Mouse (Mus musculus) MEL (cell line): ENCODE measurements around the gene Brms1. TPM values are rescaled to one million over a fixed set of nuclear protein-coding genes. Genes with fewer than 3 reads are reported as not detected.

Experiments
- DNase-seq: peaks from one replicate; pipeline ENCODE4 v3.0.0; 2011; ENCODE audit warnings: low read depth, low spot score
- H3K27ac ChIP-seq: 2 replicates; pipeline ENCODE4 v1.5.1; 2012; ENCODE audit warnings: low read depth, mild to moderate bottlenecking, control low read depth, low read length, moderate library complexity; ENCODE audit not compliant: control insufficient read depth
- H3K27me3 ChIP-seq, 2 experiments: fragments of 150-350 bp in 1 of 2; sonication (generic) in 1 of 2; 2 replicates each; pipeline ENCODE4 v1.6.1; 2012; ENCODE audit warnings: low read length in 2 of 2, mild to moderate bottlenecking in 2 of 2, improper control_type of control experiment in 1 of 2, moderate library complexity in 1 of 2; ENCODE audit not compliant: insufficient read depth in 2 of 2, control insufficient read depth in 1 of 2
- H3K36me3 ChIP-seq, 2 experiments: 2 replicates each; pipeline ENCODE4 v1.6.1; 2012 to 2014; ENCODE audit warnings: low read length in 2 of 2, improper control_type of control experiment in 1 of 2, inconsistent platforms in 1 of 2, mild to moderate bottlenecking in 1 of 2; ENCODE audit not compliant: insufficient read depth in 2 of 2, control insufficient read depth in 1 of 2
- H3K4me1 ChIP-seq, 2 experiments: fragments of 150-350 bp in 1 of 2; sonication (generic) in 1 of 2; 2 replicates each; pipeline ENCODE4 v1.6.1; 2012; ENCODE audit warnings: low read length in 2 of 2, improper control_type of control experiment in 1 of 2, mild to moderate bottlenecking in 1 of 2; ENCODE audit not compliant: insufficient read depth in 2 of 2, control insufficient read depth in 1 of 2
- H3K4me3 ChIP-seq, 2 experiments: fragments of 150-350 bp in 1 of 2; sonication (generic) in 1 of 2; 2 replicates each; pipeline ENCODE4 v1.5.1; 2012; ENCODE audit warnings: low read depth in 2 of 2, low read length in 2 of 2, mild to moderate bottlenecking in 2 of 2, moderate library complexity in 2 of 2, control low read depth in 1 of 2, improper control_type of control experiment in 1 of 2; ENCODE audit not compliant: control insufficient read depth in 1 of 2, insufficient read depth in 1 of 2
- H3K79me2 ChIP-seq: 2 replicates; pipeline ENCODE4 v1.6.1; 2012; ENCODE audit warnings: mild to moderate bottlenecking, low read length, moderate library complexity; ENCODE audit not compliant: control insufficient read depth, poor library complexity, insufficient read depth
- H3K9ac ChIP-seq: 2 replicates; pipeline ENCODE4 v1.6.1; 2012; ENCODE audit warnings: low read depth, mild to moderate bottlenecking, control low read depth, low read length, moderate library complexity; ENCODE audit not compliant: control insufficient read depth, poor library complexity, severe bottlenecking
- H3K9me3 ChIP-seq: fragments of 150-350 bp; sonication (generic); replicated peaks from 2 replicates; pipeline ENCODE4 v1.6.1; 2012; ENCODE audit warnings: mild to moderate bottlenecking, low read length, improper control_type of control experiment, moderate library complexity; ENCODE audit not compliant: insufficient read depth
- BHLHE40 ChIP-seq: IDR thresholded peaks from 2 replicates; pipeline ENCODE4 v1.6.1; 2012; ENCODE audit warnings: low read depth, mild to moderate bottlenecking, inconsistent platforms, low read length, improper control_type of control experiment, borderline replicate concordance
- CHD1 ChIP-seq: IDR thresholded peaks from 2 replicates; pipeline ENCODE4 v1.6.1; 2012; ENCODE audit warnings: low read depth, mild to moderate bottlenecking, inconsistent platforms, low read length, improper control_type of control experiment
- CHD2 ChIP-seq: IDR thresholded peaks from 2 replicates; pipeline ENCODE4 v1.6.1; 2011; ENCODE audit warnings: low read length, improper control_type of control experiment
- E2F4 ChIP-seq: IDR thresholded peaks from 2 replicates; pipeline ENCODE4 v1.6.1; 2011; ENCODE audit warnings: low read depth, low read length, improper control_type of control experiment, borderline replicate concordance
- GATA1 ChIP-seq: IDR thresholded peaks from 2 replicates; pipeline ENCODE4 v1.6.1; 2011; ENCODE audit warnings: low read depth, low read length, improper control_type of control experiment
- MAZ ChIP-seq: IDR thresholded peaks from 2 replicates; pipeline ENCODE4 v1.6.1; 2012; ENCODE audit warnings: low read depth, mild to moderate bottlenecking, inconsistent platforms, low read length, improper control_type of control experiment
- MXI1 ChIP-seq: IDR thresholded peaks from 2 replicates; pipeline ENCODE4 v1.6.1; 2011; ENCODE audit warnings: mild to moderate bottlenecking, low read depth, low read length, improper control_type of control experiment
- MYB ChIP-seq: IDR thresholded peaks from 2 replicates; pipeline ENCODE4 v1.6.1; 2011; ENCODE audit warnings: mild to moderate bottlenecking, low read depth, low read length, improper control_type of control experiment
- NRF1 ChIP-seq: IDR thresholded peaks from 2 replicates; pipeline ENCODE4 v1.6.1; 2014; ENCODE audit warnings: low read depth, mild to moderate bottlenecking, inconsistent platforms, low read length, improper control_type of control experiment, moderate library complexity; ENCODE audit not compliant: poor library complexity, insufficient read depth, severe bottlenecking
- POLR2A ChIP-seq, 2 experiments: IDR thresholded peaks; 2 replicates each; pipeline ENCODE4 v1.6.1; 2011 to 2012; ENCODE audit warnings: low read length in 2 of 2, mild to moderate bottlenecking in 2 of 2, control low read depth in 1 of 2, improper control_type of control experiment in 1 of 2, low read depth in 1 of 2, moderate library complexity in 1 of 2; ENCODE audit not compliant: control insufficient read depth in 1 of 2, insufficient read depth in 1 of 2, poor library complexity in 1 of 2
- RAD21 ChIP-seq: IDR thresholded peaks from 2 replicates; pipeline ENCODE4 v1.6.1; 2011; ENCODE audit warnings: mild to moderate bottlenecking, low read depth, low read length, improper control_type of control experiment
- RCOR1 ChIP-seq: IDR thresholded peaks from 2 replicates; pipeline ENCODE4 v1.6.1; 2012; ENCODE audit warnings: low read depth, mild to moderate bottlenecking, inconsistent platforms, low read length, improper control_type of control experiment
- SMC3 ChIP-seq: IDR thresholded peaks from 2 replicates; pipeline ENCODE4 v1.6.1; 2011; ENCODE audit warnings: low read depth, low read length, improper control_type of control experiment
- TBP ChIP-seq: IDR thresholded peaks from 2 replicates; pipeline ENCODE4 v1.8.0; 2011; ENCODE audit warnings: low read depth, low read length, improper control_type of control experiment
- TCF12 ChIP-seq: IDR thresholded peaks from 2 replicates; pipeline ENCODE4 v1.6.1; 2014; ENCODE audit warnings: low read depth, mild to moderate bottlenecking, inconsistent platforms, low read length, improper control_type of control experiment, moderate library complexity
- ZKSCAN1 ChIP-seq: IDR thresholded peaks from 2 replicates; pipeline ENCODE4 v1.6.1; 2012; ENCODE audit warnings: low read depth, mild to moderate bottlenecking, inconsistent platforms, low read length, improper control_type of control experiment, moderate library complexity
- ZMIZ1 ChIP-seq: IDR thresholded peaks from 2 replicates; pipeline ENCODE4 v1.6.1; 2012; ENCODE audit warnings: low read depth, mild to moderate bottlenecking, inconsistent platforms, low read length, improper control_type of control experiment, moderate library complexity
- polyA plus RNA-seq, 2 experiments: library from polyadenylated mRNA; stranded (reverse) in 1 of 2; unstranded in 1 of 2; fragments of >175 nt in 1 of 2; fragments of >200 nt in 1 of 2; gene quantifications; 2 replicates each; pipeline versions ENCODE4 v1.2.1 to v1.2.4; 2012; ENCODE audit warnings: low replicate concordance in 2 of 2, low read depth in 1 of 2; ENCODE audit not compliant: insufficient read length in 2 of 2, insufficient read depth in 1 of 2, missing spikeins in 1 of 2
- total RNA-seq: library from RNA; depleted of rRNA; stranded (reverse); fragments of 300-350 nt; gene quantifications from 2 replicates; pipeline ENCODE4 v1.2.3, GENCODE M21; 2012

The Brms1 gene
- total and polyA plus RNA-seq, 3 experiments: 29.6 to 78.6 TPM; not detected in 1

DNA sequence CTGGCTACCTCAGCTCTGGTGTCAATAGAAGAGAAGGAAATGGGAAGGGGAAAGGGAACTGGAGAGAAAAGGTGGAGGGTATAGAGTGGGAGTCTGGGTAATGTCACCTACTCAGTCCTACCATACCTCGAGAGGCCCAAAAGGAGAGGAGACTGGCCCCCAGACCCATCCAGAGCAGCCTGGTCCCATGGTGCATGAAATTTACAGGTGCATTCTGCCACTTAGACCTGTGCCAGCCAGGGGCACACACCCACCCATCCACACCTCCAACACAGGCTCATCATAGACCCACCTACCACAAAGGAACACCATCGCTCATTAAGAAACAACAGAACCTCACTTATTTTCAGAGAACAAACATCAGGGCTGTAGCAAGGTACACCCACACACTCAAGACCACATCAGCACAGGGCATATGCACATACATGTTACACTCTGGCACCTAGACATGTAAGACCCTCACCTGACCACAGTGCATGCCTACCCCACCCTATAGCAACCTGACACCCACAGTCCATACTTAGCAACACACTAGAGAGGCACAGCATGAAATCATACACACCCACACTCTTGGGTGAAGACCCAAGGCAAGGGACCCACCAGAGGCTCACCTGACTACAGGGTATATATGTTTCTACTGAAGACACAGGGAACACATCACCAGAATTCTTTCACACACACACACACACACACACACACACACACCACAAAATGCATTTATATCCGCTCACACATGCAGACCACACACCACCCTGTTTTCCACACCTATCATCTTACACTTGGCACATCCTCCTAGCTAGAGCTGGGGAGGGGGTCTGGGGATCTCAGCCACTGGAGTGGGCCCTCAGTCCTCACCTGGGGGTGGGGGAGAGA lies 43.0 kb downstream of the Brms1 start:
- TF ChIP-seq MYB (no peak), TBP (no peak), NRF1 (no peak), MAZ (no peak), RAD21 (no peak), E2F4 (no peak), POLR2A (IDR thresholded peaks at IDR 0.05; ENCODE audit: control insufficient read depth in 1 of 2, insufficient read depth in 1 of 2, low read depth in 1 of 2, low read length in 2 of 2, poor library complexity in 1 of 2) (no peak), ZMIZ1 (no peak), TCF12 (no peak), BHLHE40 (no peak), MXI1 (no peak), ZKSCAN1 (no peak), CHD2 (no peak), SMC3 (no peak)
- no peak for DNase-seq
- Histone ChIP-seq H3K9ac (no peak overlapping the region), H3K27me3 (peaks cover 5 to 20% of the 10 kb centered on the region in 2 experiments), H3K27ac (no peak overlapping the region), H3K4me1 (peaks cover 0 to 10% of the 10 kb centered on the region in 2 experiments; a peak in 1 of 4 replicates), H3K79me2 (peaks cover 3% of the 10 kb centered on the region; the same call in 1 of the 2 replicates), H3K9me3 (no peaks in the 10 kb centered on the region), H3K4me3 (no peak overlapping the region), H3K36me3 (no peaks in the 10 kb centered on the region; a peak in 1 of 4 replicates)

- peaks cover 3% of the 10 kb centered on the region; the same call in 1 of the 2 replicates for H3K79me2 ChIP-seq
- H3K27ac ChIP-seq: no peak overlapping the region
- H3K4me3 ChIP-seq: peak overlapping the region in 1 of 2 experiments; percentile 15; a peak in 2 of 4 replicates
- H3K9me3 ChIP-seq: no peaks in the 10 kb centered on the region
- H3K27me3 ChIP-seq: peaks cover 5 to 20% of the 10 kb centered on the region in 2 experiments
- H3K9ac ChIP-seq: no peak overlapping the region
- TF ChIP-seq GATA1 (no peak), CHD1 (no peak), RCOR1 (no peak)
- no peak for DNase-seq
- no peaks in the 10 kb centered on the region; a peak in 1 of 4 replicates for H3K36me3 ChIP-seq
- H3K4me1 ChIP-seq: peaks cover 0 to 11% of the 10 kb centered on the region in 2 experiments; a peak in 1 of 4 replicates
Observed at GRCm38 (mm10) chr19:5084834-5085144, 43.6 kb downstream of the Brms1 start.
